29 mouse cellular contexts compared by ENCODE assay signal in the genomic region with DNA sequence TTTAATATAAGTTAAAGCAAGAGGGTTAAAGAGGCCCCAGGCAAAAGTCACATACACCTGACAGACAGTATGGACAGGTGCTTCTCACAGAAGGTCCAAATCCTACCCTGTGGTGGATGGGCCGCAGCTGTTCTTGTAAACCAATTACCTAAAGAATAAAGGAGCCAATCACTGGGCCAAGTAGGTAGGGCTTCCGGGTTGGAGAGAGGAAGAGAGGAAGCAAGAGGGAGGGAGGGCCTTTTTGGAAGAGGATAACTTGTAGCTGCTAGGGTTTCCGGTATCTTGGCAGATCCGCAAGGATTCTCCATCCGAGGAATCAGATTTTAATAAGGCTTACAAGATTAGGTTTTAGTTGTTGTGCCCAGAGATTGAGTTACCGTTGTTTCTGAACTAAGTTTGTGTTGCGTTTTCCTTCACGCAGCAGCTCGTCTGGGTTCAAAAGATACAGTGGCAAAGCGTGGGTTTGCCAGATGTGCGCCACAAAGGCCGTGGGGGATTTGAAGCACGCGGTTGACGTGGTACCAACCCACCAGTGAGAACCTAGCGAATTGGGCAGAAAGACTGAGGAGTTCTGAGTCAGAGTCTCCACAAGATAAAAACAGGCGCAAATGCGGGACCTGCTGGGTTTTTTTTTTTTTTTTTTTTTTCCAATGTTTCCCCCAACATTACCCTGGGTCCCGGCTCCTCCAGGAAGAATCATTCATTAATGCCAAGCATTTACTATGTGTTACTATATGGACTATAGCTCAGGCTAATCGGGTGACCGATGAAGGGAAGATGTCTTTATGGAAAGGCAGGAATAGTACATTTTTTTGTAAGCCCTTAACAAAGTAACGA. TPM values are rescaled to one million over a fixed set of nuclear protein-coding genes. Genes with fewer than 3 reads are reported as not detected.
DNase-seq lines count a peak whose midpoint lies in the region; ATAC-seq and TF ChIP-seq lines count a peak whose summit lies in the region.
"Had no signal": no experiment of that assay in that cellular context is flagged by ENCODE, and none has a peak within 500 bp of the region (broad histone marks: within the 10 kb centered on the region; RNA-seq: fewer than 3 reads in every experiment).

No protein-coding gene starts in this region.

- peaks cover 29 to 40% of the 10 kb centered on the region in 2 experiments for H3K36me3 ChIP-seq in CH12.LX (replicated peaks in 1 of 2; ENCODE audit: control insufficient read depth in 1 of 2, insufficient read depth in 1 of 2, low read length in 1 of 2)
- H3K36me3 ChIP-seq in ES-Bruce4 (ENCODE audit: control insufficient read depth, insufficient read depth, low read length, poor library complexity, severe bottlenecking): peaks cover 8% of the 10 kb centered on the region
- H3K36me3 ChIP-seq: intestine, embryonic 15.5 days had no signal

- H3K4me2 ChIP-seq in CH12.LX (ENCODE audit: insufficient read depth, low read depth, poor library complexity, severe bottlenecking): no peak overlapping the region
- H3K4me2 ChIP-seq: embryonic facial prominence, embryonic 13.5 days; forebrain, embryonic 12.5 days; forebrain, embryonic 15.5 days; heart, embryonic 11.5 days; hindbrain, embryonic 13.5 days; intestine, embryonic 15.5 days had no signal

- H3K27me3 ChIP-seq in CH12.LX (replicated peaks) (no peaks in the 10 kb centered on the region), ES-Bruce4 (ENCODE audit: control insufficient read depth, insufficient read depth, low read length, poor library complexity, severe bottlenecking) (no peaks in the 10 kb centered on the region)
- H3K27me3 ChIP-seq: embryonic facial prominence, embryonic 13.5 days; forebrain, embryonic 12.5 days; forebrain, embryonic 15.5 days; hindbrain, embryonic 13.5 days; intestine, embryonic 15.5 days; Patski had no signal

- no peak for ATAC-seq in CD4-positive, CD25-positive, alpha-beta regulatory T cell, adult 4 months
- ATAC-seq: forebrain, embryonic 15.5 days; hindbrain, embryonic 16.5 days; intestine, embryonic 15.5 days; Patski had no signal

- TF ChIP-seq EP300 in CH12.LX (IDR thresholded peaks at IDR 0.05; ENCODE audit: low read length) (0 out of 2 replicates have a peak, but pooled peaks have one; percentile 32), ES-Bruce4 (IDR thresholded peaks at IDR 0.05; ENCODE audit: insufficient read depth, low read depth, low read length) (no peak)

- WGBS in olfactory bulb, adult 2 months: 65% methylated on average over 22 of the region's 22 CpGs

- TF ChIP-seq CTCF in CH12.LX (conservative IDR thresholded peaks at IDR 0.05 in 1 of 2, IDR thresholded peaks at IDR 0.05 in 1 of 2; ENCODE audit: low read depth in 2 of 2, low read length in 2 of 2): no peak
- no peak for TF ChIP-seq CTCF in ES-Bruce4 (IDR thresholded peaks at IDR 0.05; ENCODE audit: low read depth, low read length)
- no peak for TF ChIP-seq CTCF in olfactory bulb, adult 2 months (IDR thresholded peaks at IDR 0.05; ENCODE audit: insufficient read depth, low read depth, low read length)

- TF ChIP-seq POLR2A in CH12.LX (IDR thresholded peaks at IDR 0.05; ENCODE audit: low read depth, low read length) (no peak), ES-Bruce4 (IDR thresholded peaks at IDR 0.05; ENCODE audit: insufficient read depth, low read length) (no peak)
- TF ChIP-seq POLR2A in olfactory bulb, adult 2 months (IDR thresholded peaks at IDR 0.05; ENCODE audit: insufficient read depth, low read depth, low read length): no peak

- peaks cover 13 to 37% of the 10 kb centered on the region in 2 experiments for H3K4me1 ChIP-seq in CH12.LX (ENCODE audit: control insufficient read depth in 1 of 2, insufficient read depth in 2 of 2)
- H3K4me1 ChIP-seq in ES-Bruce4 (ENCODE audit: control insufficient read depth, insufficient read depth, low read length): peaks cover 1% of the 10 kb centered on the region
- H3K4me1 ChIP-seq in olfactory bulb, adult 2 months (ENCODE audit: control insufficient read depth, insufficient read depth, low read length): peaks cover 9% of the 10 kb centered on the region; the same call in 1 of the 2 replicates
- H3K4me1 ChIP-seq: embryonic facial prominence, embryonic 10.5 days; embryonic facial prominence, embryonic 13.5 days; forebrain, embryonic 12.5 days; forebrain, embryonic 15.5 days; hindbrain, embryonic 10.5 days; hindbrain, embryonic 13.5 days; intestine, embryonic 15.5 days had no signal

- H3K27ac ChIP-seq in CH12.LX (ENCODE audit: insufficient read depth, low read depth) (no peak overlapping the region), ES-Bruce4 (ENCODE audit: insufficient read depth, low read length) (peak overlapping the region; percentile 75)
- 0 out of 2 replicates have a peak overlapping the region, but pooled peaks have one; percentile 11 for H3K27ac ChIP-seq in olfactory bulb, adult 2 months (ENCODE audit: insufficient read depth, low read depth, low read length)
- H3K27ac ChIP-seq: embryonic facial prominence, embryonic 10.5 days; embryonic facial prominence, embryonic 13.5 days; forebrain, embryonic 12.5 days; forebrain, embryonic 15.5 days; hindbrain, embryonic 10.5 days; hindbrain, embryonic 13.5 days; intestine, embryonic 15.5 days had no signal

- H3K9ac ChIP-seq in CH12.LX (ENCODE audit: insufficient read depth, low read depth) (no peak overlapping the region), ES-Bruce4 (ENCODE audit: low read depth, poor library complexity, severe bottlenecking) (peak overlapping the region; percentile 73)
- H3K9ac ChIP-seq: embryonic facial prominence, embryonic 13.5 days; forebrain, embryonic 12.5 days; forebrain, embryonic 15.5 days; hindbrain, embryonic 13.5 days; intestine, embryonic 15.5 days had no signal

- DNase-seq in CH12.LX (ENCODE audit: extremely low read depth) (peak; percentile 48), R1 (ENCODE audit: low read depth, low spot score) (peak; percentile 92)
- DNase-seq in layer of hippocampus, adult 8-10 months (ENCODE audit: low spot score in 2 of 2): no peak
- DNase-seq in urinary bladder, postnatal 25 days (ENCODE audit: low spot score): no peak
- DNase-seq: adrenal gland, postnatal 10 days; adrenal gland, postnatal 36 days; B cell, adult 2 months; cerebellum, adult 11-12 months; cerebellum, adult 8-10 months; cerebellum, postnatal 10 days; cerebellum, postnatal 36 days; embryo, embryonic 11 days; gastrocnemius, postnatal 36 days; kidney, adult 11 months had no signal

- TF ChIP-seq RAD21 in CH12.LX (IDR thresholded peaks at IDR 0.05; ENCODE audit: low read depth, low read length): no peak

- no peaks in the 10 kb centered on the region for H3K9me3 ChIP-seq in CH12.LX (replicated peaks; ENCODE audit: low read length)
- no peaks in the 10 kb centered on the region for H3K9me3 ChIP-seq in ES-Bruce4 (replicated peaks; ENCODE audit: control insufficient read depth, insufficient read depth, low read length, poor library complexity, severe bottlenecking)
- H3K9me3 ChIP-seq: embryonic facial prominence, embryonic 10.5 days; embryonic facial prominence, embryonic 13.5 days; forebrain, embryonic 12.5 days; forebrain, embryonic 15.5 days; G1E; hindbrain, embryonic 10.5 days; hindbrain, embryonic 13.5 days; intestine, embryonic 15.5 days had no signal

- H3K4me3 ChIP-seq in CH12.LX (replicated peaks in 1 of 3; ENCODE audit: low read depth in 2 of 3, low read length in 2 of 3, poor library complexity in 1 of 3) (no peak overlapping the region), ES-Bruce4 (ENCODE audit: low read depth, low read length) (peak overlapping the region; percentile 63)
- H3K4me3 ChIP-seq in olfactory bulb, adult 2 months (ENCODE audit: insufficient read depth, low read depth, low read length): no peak overlapping the region
- H3K4me3 ChIP-seq: embryonic facial prominence, embryonic 10.5 days; embryonic facial prominence, embryonic 13.5 days; erythroblast, embryonic 14.5 days; forebrain, embryonic 12.5 days; forebrain, embryonic 15.5 days; hindbrain, embryonic 10.5 days; hindbrain, embryonic 13.5 days; intestine, embryonic 15.5 days had no signal

- dilution Hi-C loops in CH12.LX (cut with MboI; ENCODE audit: extremely low pct_ligation_motif_present, extremely low pct_unique_long_range_greater_than_20kb, low sequenced_read_pairs): no loop called here

- H3K79me2 ChIP-seq in CH12.LX (replicated peaks; ENCODE audit: control insufficient read depth, extremely low read depth, insufficient read depth, poor library complexity, severe bottlenecking): peaks cover 11% of the 10 kb centered on the region

- in situ Hi-C loops in CH12.LX (cut with MboI; ENCODE audit: low pct_ligation_motif_present, low pct_unique_long_range_greater_than_20kb, low sequenced_read_pairs): no loop called here

TF ChIP-seq in CH12.LX, 34 proteins besides CTCF, POLR2A, EP300 and RAD21 (continues in another document):
- TF ChIP-seq BHLHE40 (IDR thresholded peaks at IDR 0.05; ENCODE audit: low read depth, low read length) (0 out of 2 replicates have a peak, but pooled peaks have one; percentile 6), JUN (IDR thresholded peaks at IDR 0.05; ENCODE audit: insufficient read depth, low read depth, low read length) (no peak), KAT2A (IDR thresholded peaks at IDR 0.05; ENCODE audit: insufficient replicate concordance, low read length) (no peak), POLR2AphosphoS2 (IDR thresholded peaks at IDR 0.05; ENCODE audit: low read depth, low read length) (no peak), E2F4 (IDR thresholded peaks at IDR 0.05; ENCODE audit: insufficient replicate concordance, low read depth, low read length) (no peak), JUND (conservative IDR thresholded peaks at IDR 0.05; ENCODE audit: low read depth, low read length) (no peak), NELFE (IDR thresholded peaks at IDR 0.05; ENCODE audit: low read depth, low read length) (no peak)

RNA-seq across cellular contexts. Expression of gene Slc25a12, which starts 33.3 kb away (rescaled TPM):
- total RNA-seq in CH12.LX (2012; rRNA removed) (97.1 and 105 TPM in 2 replicates), CH12.LX (2014; rRNA removed) (115 and 123 TPM in 2 replicates)
- polyA plus RNA-seq in CH12.LX (2012; ENCODE audit: insufficient read length, low read depth) (178 and 211 TPM in 2 replicates), ES-Bruce4 (2011; ENCODE audit: insufficient read depth, insufficient read length, low read depth, missing spikeins) (80.0 and 89.2 TPM in 2 replicates)
- not detected in 2 replicates for polyA plus RNA-seq in olfactory bulb, adult 2 months (2012; ENCODE audit: insufficient read depth, insufficient read length, low replicate concordance, missing spikeins)
- 10 to 100 TPM; 74.4 to 89.2 TPM for polyA plus RNA-seq in CD4-positive, CD25-positive, alpha-beta regulatory T cell, adult 4 months (2017; shearing (Covaris generic))
- total RNA-seq in layer of hippocampus, adult 8-10 months (2022): 100 to 1,000 TPM; 162 to 175 (median 163) TPM

RNA-seq across cellular contexts. Expression of gene Hat1, which starts 54.6 kb away (rescaled TPM):
- 91.6 and 109 TPM in 2 replicates for total RNA-seq in CH12.LX (2012; rRNA removed)
- 292 and 310 TPM in 2 replicates for total RNA-seq in CH12.LX (2014; rRNA removed)
- 167 and 184 TPM in 2 replicates for polyA plus RNA-seq in CH12.LX (2012; ENCODE audit: insufficient read length, low read depth)
- polyA plus RNA-seq in ES-Bruce4 (2011; ENCODE audit: insufficient read depth, insufficient read length, low read depth, missing spikeins): 659 and 692 TPM in 2 replicates
- not detected in 2 replicates for polyA plus RNA-seq in olfactory bulb, adult 2 months (2012; ENCODE audit: insufficient read depth, insufficient read length, low replicate concordance, missing spikeins)
- 10 to 100 TPM; 57.1 to 58.8 TPM for polyA plus RNA-seq in CD4-positive, CD25-positive, alpha-beta regulatory T cell, adult 4 months (2017; shearing (Covaris generic))
- 10 to 100 TPM; 16.8 to 20.9 (median 18.7) TPM for total RNA-seq in layer of hippocampus, adult 8-10 months (2022)

Comparison
In these comparisons a context has a peak if more than half of its experiments do, and no peak if none do; other contexts are left out.
1. DNase-seq: peak in CH12.LX (single experiment) and R1 (single experiment); none in layer of hippocampus, adult 8-10 months (0 of 2) and urinary bladder, postnatal 25 days (single experiment).
2. RNA of gene Hat1, which starts 54.6 kb away (polyA plus RNA-seq): 659 to 692 TPM in ES-Bruce4, 167 to 184 TPM in CH12.LX and 57.1 to 58.8 TPM in CD4-positive, CD25-positive, alpha-beta regulatory T cell, adult 4 months; not detected in olfactory bulb, adult 2 months; every median in the first group is over 10 times any median in the second.